Comparison of ENCODE assay signal across 14 mouse cellular contexts in genomic region chr3:109731592-109732230, GRCm38 (mm10).
DNase-seq lines count a peak whose midpoint lies in the region; ATAC-seq and TF ChIP-seq lines count a peak whose summit lies in the region.
"Had no signal": no experiment of that assay in that cellular context is flagged by ENCODE, and none has a peak within 500 bp of the region (broad histone marks: within the 10 kb centered on the region; RNA-seq: fewer than 3 reads in every experiment).

No protein-coding gene starts in this region.

- H3K9ac ChIP-seq in kidney, embryonic 16.5 days (replicated peaks; ENCODE audit: low read length) = no peak overlapping the region
- H3K9ac ChIP-seq in embryonic facial prominence, embryonic 14.5 days (ENCODE audit: low read depth, low read length) = no peak overlapping the region
- no peak overlapping the region for H3K9ac ChIP-seq in hindbrain, embryonic 13.5 days
- H3K9ac ChIP-seq in midbrain, embryonic 16.5 days (ENCODE audit: low read depth, low read length) = no peak overlapping the region
- H3K9ac ChIP-seq: liver, embryonic 13.5 days had no signal

- 63% methylated on average over 5 of the region's 5 CpGs for WGBS in kidney, adult 2 months
- WGBS in kidney, embryonic 16.5 days = 83% methylated on average over 5 of the region's 5 CpGs
- WGBS in embryonic facial prominence, embryonic 14.5 days = 62% methylated on average over 5 of the region's 5 CpGs
- 28% methylated on average over 5 of the region's 5 CpGs for WGBS in hindbrain, embryonic 13.5 days
- WGBS in midbrain, embryonic 16.5 days = 16% methylated on average over 5 of the region's 5 CpGs

- H3K9me3 ChIP-seq in kidney, embryonic 16.5 days (ENCODE audit: low read length) = no peaks in the 10 kb centered on the region
- no peaks in the 10 kb centered on the region for H3K9me3 ChIP-seq in embryonic facial prominence, embryonic 14.5 days (ENCODE audit: control insufficient read depth, low read length)
- no peaks in the 10 kb centered on the region for H3K9me3 ChIP-seq in hindbrain, embryonic 13.5 days
- no peaks in the 10 kb centered on the region for H3K9me3 ChIP-seq in midbrain, embryonic 16.5 days (replicated peaks; ENCODE audit: control insufficient read depth, low read length, poor library complexity, severe bottlenecking)
- H3K9me3 ChIP-seq: liver, embryonic 13.5 days had no signal

- no peak for TF ChIP-seq CTCF in kidney, adult 2 months (conservative IDR thresholded peaks at IDR 0.05; ENCODE audit: insufficient read depth, insufficient read length, low read depth, low read length)

- ATAC-seq in kidney, embryonic 16.5 days (ENCODE audit: low FRiP score, low TSS enrichment) = no peak
- no peak for ATAC-seq in embryonic facial prominence, embryonic 14.5 days (ENCODE audit: low read depth)
- ATAC-seq in hindbrain, embryonic 13.5 days (ENCODE audit: low FRiP score) = peak; percentile 72
- ATAC-seq in midbrain, embryonic 16.5 days = peak; percentile 83

- H3K36me3 ChIP-seq in kidney, adult 2 months (ENCODE audit: control insufficient read depth, insufficient read depth, low read length) = no peaks in the 10 kb centered on the region
- no peaks in the 10 kb centered on the region for H3K36me3 ChIP-seq in kidney, embryonic 16.5 days (ENCODE audit: insufficient read depth, low read length)
- H3K36me3 ChIP-seq in embryonic facial prominence, embryonic 14.5 days (ENCODE audit: control insufficient read depth, insufficient read depth, low read length) = no peaks in the 10 kb centered on the region
- no peaks in the 10 kb centered on the region for H3K36me3 ChIP-seq in hindbrain, embryonic 13.5 days
- no peaks in the 10 kb centered on the region for H3K36me3 ChIP-seq in midbrain, embryonic 16.5 days (ENCODE audit: control insufficient read depth, insufficient read depth, low read length)
- H3K36me3 ChIP-seq: liver, embryonic 13.5 days had no signal

- no peak for TF ChIP-seq POLR2A in kidney, adult 2 months (IDR thresholded peaks at IDR 0.05; ENCODE audit: low read depth, low read length)

- H3K4me2 ChIP-seq in kidney, embryonic 16.5 days (replicated peaks; ENCODE audit: low read depth, low read length) = no peak overlapping the region
- no peak overlapping the region for H3K4me2 ChIP-seq in embryonic facial prominence, embryonic 14.5 days (ENCODE audit: low read depth, low read length)
- H3K4me2 ChIP-seq in hindbrain, embryonic 13.5 days = peak overlapping the region; percentile 25; the same call in 1 of the 2 replicates
- no peak overlapping the region for H3K4me2 ChIP-seq in midbrain, embryonic 16.5 days (ENCODE audit: low read length)
- H3K4me2 ChIP-seq: liver, embryonic 13.5 days had no signal

- no peak overlapping the region for H3K4me3 ChIP-seq in kidney, adult 2 months (ENCODE audit: insufficient read depth, low read depth, low read length)
- H3K4me3 ChIP-seq in kidney, embryonic 16.5 days (ENCODE audit: low read length) = no peak overlapping the region
- H3K4me3 ChIP-seq in embryonic facial prominence, embryonic 14.5 days (ENCODE audit: low read depth, low read length) = no peak overlapping the region
- H3K4me3 ChIP-seq in hindbrain, embryonic 13.5 days = no peak overlapping the region
- no peak overlapping the region for H3K4me3 ChIP-seq in midbrain, embryonic 16.5 days (ENCODE audit: low read depth, low read length)
- H3K4me3 ChIP-seq: erythroblast, embryonic 14.5 days; liver, embryonic 13.5 days had no signal

- no peaks in the 10 kb centered on the region for H3K4me1 ChIP-seq in kidney, adult 2 months (ENCODE audit: control insufficient read depth, insufficient read depth, low read length)
- H3K4me1 ChIP-seq in kidney, embryonic 16.5 days (ENCODE audit: insufficient read depth, low read length) = no peaks in the 10 kb centered on the region
- H3K4me1 ChIP-seq in embryonic facial prominence, embryonic 14.5 days (ENCODE audit: control insufficient read depth, insufficient read depth, low read length) = 0 out of 2 replicates have a peak, but pooled peaks cover 4% of the 10 kb centered on the region
- H3K4me1 ChIP-seq in hindbrain, embryonic 13.5 days (replicated peaks) = peaks cover 24% of the 10 kb centered on the region
- peaks cover 8% of the 10 kb centered on the region for H3K4me1 ChIP-seq in midbrain, embryonic 16.5 days (ENCODE audit: control insufficient read depth, insufficient read depth, low read length)
- H3K4me1 ChIP-seq: liver, embryonic 13.5 days had no signal

- H3K27me3 ChIP-seq in kidney, adult 2 months (replicated peaks; ENCODE audit: control insufficient read depth, insufficient read depth, low read length) = no peaks in the 10 kb centered on the region
- H3K27me3 ChIP-seq in kidney, embryonic 16.5 days (ENCODE audit: insufficient read depth, low read length) = no peaks in the 10 kb centered on the region
- no peaks in the 10 kb centered on the region for H3K27me3 ChIP-seq in embryonic facial prominence, embryonic 14.5 days (replicated peaks; ENCODE audit: control insufficient read depth, insufficient read depth, low read length)
- H3K27me3 ChIP-seq in hindbrain, embryonic 13.5 days = no peaks in the 10 kb centered on the region
- no peaks in the 10 kb centered on the region for H3K27me3 ChIP-seq in midbrain, embryonic 16.5 days (ENCODE audit: control insufficient read depth, insufficient read depth, low read depth, low read length)
- H3K27me3 ChIP-seq: liver, embryonic 13.5 days had no signal

- no peak overlapping the region for H3K27ac ChIP-seq in kidney, adult 2 months (ENCODE audit: insufficient read depth, low read depth, low read length)
- no peak overlapping the region for H3K27ac ChIP-seq in kidney, embryonic 16.5 days (ENCODE audit: low read length)
- H3K27ac ChIP-seq in embryonic facial prominence, embryonic 14.5 days (replicated peaks; ENCODE audit: low read depth, low read length) = no peak overlapping the region
- peak overlapping the region; percentile 58 for H3K27ac ChIP-seq in hindbrain, embryonic 13.5 days
- peak overlapping the region; percentile 44 for H3K27ac ChIP-seq in midbrain, embryonic 16.5 days (ENCODE audit: low read length)
- H3K27ac ChIP-seq: kidney, postnatal 0 days; liver, embryonic 13.5 days; stomach, postnatal 0 days had no signal

- DNase-seq in kidney, adult 2 months = peak; percentile 49
- peak; percentile 32 for DNase-seq in embryonic facial prominence, embryonic 14.5 days (ENCODE audit: low spot score)
- no peak for DNase-seq in spleen, postnatal 14 days (ENCODE audit: low spot score in 2 of 2)
- DNase-seq in spleen, postnatal 36 days (ENCODE audit: low spot score in 2 of 2) = no peak
- no peak for DNase-seq in gastrocnemius, adult 8-10 months (ENCODE audit: low spot score in 2 of 2)
- DNase-seq: adrenal gland, adult 2 months; gastrocnemius, postnatal 25 days; liver, embryonic 13.5 days had no signal

Comparison
In these comparisons a context has a peak if more than half of its experiments do, and no peak if none do; other contexts are left out.
1. DNase-seq: peak in kidney, adult 2 months (single experiment) and embryonic facial prominence, embryonic 14.5 days (single experiment); none in spleen, postnatal 14 days (0 of 2), spleen, postnatal 36 days (0 of 2) and gastrocnemius, adult 8-10 months (0 of 2).
2. H3K27ac ChIP-seq: peak in hindbrain, embryonic 13.5 days (single experiment) and midbrain, embryonic 16.5 days (single experiment); none in kidney, adult 2 months (single experiment), kidney, embryonic 16.5 days (single experiment) and embryonic facial prominence, embryonic 14.5 days (single experiment).
3. ATAC-seq: peak in hindbrain, embryonic 13.5 days (single experiment) and midbrain, embryonic 16.5 days (single experiment); none in kidney, embryonic 16.5 days (single experiment) and embryonic facial prominence, embryonic 14.5 days (single experiment).